Mouse (Mus musculus): Measurements from ENCODE around the gene Klhl29.

Klhl29 gene

DNA sequence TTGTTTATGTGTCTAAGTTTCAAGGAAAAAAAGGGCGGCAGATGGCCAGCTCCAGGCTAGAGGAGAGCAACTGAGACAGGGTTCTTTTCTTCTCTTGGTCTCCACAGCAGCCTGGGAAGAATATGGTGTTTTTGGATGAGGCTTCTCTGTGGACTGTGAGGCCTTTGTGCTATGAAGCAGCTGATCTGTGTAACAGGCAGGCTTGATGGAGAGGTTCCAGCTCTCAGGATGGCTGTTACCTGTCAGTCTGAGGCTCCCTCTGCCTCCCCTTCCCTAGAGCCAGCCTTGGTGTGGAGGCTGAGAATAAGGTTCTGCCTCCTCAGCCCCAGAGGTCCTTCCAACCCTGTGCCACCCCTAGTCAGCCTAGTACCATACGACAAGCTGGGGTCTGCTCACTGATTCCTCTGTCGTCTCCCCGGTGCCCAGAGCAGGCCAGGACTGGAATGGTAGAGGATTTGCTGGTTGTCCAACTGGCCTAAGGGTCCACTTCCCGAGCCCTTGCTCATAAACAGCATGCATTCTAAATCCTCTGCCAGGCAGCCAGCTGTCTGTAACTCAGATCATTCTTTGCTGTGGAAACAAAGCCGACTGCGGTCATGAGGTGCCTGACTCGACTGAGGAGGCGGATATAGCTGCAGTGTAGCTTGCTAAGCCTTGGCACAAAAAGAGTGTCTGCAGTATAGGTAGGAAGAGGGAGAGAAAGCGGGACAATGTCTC lies 122.0 kb downstream of the Klhl29 start:
- no peak for DNase-seq (ENCODE audit: low spot score)

DNA sequence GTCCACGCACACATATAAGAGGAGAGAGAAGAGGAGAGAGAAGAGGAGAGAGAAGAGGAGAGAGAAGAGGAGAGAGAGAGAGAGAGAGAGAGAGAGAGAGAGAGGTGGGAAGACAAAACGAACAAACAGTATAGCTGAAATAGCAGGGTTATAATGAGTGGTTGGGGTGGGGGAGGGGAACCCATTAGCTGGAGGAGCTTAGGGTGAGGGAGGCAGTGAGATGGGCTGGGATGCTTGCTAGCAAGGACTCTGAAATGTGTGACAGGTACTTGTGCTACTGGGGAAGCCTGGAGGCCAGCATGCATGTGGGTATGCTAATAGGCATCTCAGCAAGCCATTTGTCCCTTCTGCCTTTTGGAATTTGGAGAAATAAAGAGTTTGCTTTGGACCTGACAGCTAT lies 122.9 kb downstream of the Klhl29 start:
- no peak for DNase-seq (ENCODE audit: low spot score)

DNA sequence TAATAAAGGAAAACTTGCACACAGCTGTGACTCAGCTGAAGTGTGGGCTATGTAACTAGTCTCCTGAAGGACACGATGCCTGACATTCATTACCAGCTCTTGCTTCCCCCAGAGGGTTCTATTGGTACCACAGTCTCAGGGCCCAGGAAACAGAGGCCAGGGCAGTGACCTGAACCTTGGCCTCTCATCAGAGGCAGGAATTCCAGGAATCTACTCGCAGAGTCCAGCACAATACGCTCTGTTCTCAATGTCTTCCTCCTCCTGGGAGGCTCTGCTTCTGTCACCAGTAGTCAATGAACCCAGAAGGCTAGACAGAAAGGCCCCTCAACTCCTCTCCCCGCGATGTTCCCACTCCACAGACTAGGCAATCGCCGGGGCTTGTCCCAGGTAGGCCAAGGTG lies 125.4 kb downstream of the Klhl29 start:
- DNase-seq (ENCODE audit: low spot score), result peak; percentile 75

DNA sequence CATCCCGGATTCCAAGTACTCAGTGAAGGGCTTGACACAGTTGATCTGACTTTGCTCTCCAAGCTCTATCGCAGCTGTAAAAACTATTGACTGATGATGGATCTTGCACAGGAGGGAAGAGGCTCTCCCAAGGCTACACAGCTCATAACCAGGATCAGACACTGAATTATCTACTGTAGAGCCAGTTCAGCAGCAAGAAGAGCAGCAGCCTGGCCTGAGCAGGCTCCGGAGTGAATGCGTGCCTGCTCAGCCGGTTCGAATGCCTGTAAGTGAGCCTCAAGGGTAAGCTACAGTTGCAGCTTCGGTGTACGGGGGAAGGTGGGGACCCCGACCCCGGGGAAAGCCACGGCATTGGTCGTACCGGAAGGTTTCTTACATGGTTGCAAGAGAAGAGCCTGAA lies 126.4 kb downstream of the Klhl29 start:
- DNase-seq (ENCODE audit: low spot score), result no peak

DNA sequence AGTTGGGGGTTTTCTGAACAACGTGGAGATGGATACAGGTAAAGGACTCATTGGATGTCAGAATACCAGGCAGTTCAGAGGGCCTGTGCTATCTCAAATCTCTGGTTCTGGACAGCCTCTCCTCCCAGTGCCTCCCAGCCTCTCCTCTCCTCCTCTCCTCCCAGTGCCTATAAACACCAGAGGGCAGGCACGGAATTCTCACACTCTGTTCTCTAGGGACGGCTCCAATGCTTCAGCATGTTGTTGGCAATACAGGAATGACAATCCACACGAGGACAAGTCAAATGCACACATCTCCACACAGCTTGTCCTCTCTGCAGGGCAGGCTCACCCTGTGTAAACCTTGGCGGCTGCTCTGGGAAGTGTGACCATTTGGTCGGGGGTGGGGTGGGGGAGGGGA lies 128.0 kb downstream of the Klhl29 start:
- peak; percentile 32 for DNase-seq (ENCODE audit: low spot score)

DNA sequence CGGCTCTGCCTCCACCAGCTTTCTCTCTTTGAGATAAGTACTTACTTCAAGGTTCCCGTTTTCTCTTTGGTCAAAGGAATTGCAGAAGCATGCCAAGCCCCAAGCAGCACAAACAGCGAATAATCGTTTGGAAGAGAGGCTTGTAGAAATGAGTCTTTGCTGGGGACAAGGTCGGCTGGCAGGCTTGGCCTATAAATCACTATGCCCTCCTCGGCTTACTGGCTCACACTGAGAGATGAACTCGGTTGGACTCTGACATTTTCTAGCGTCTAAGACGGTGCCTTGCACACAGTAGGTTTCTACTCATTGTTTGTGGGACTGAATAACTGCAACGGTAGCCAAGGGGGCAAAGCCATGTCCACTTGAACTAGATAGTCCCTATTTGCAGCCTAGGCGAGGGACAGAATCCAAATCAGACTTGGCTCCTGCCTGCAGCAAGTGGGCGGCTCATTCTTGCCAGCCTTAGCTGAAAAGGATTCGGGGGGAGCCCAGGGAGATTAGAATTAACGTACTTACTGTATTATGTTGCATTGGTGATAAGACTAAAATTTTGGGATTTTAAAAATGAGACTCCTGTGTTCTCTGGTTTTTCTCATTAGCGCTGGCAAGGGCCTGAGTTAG lies 128.7 kb downstream of the Klhl29 start:
- no peak for DNase-seq (ENCODE audit: low spot score)

DNA sequence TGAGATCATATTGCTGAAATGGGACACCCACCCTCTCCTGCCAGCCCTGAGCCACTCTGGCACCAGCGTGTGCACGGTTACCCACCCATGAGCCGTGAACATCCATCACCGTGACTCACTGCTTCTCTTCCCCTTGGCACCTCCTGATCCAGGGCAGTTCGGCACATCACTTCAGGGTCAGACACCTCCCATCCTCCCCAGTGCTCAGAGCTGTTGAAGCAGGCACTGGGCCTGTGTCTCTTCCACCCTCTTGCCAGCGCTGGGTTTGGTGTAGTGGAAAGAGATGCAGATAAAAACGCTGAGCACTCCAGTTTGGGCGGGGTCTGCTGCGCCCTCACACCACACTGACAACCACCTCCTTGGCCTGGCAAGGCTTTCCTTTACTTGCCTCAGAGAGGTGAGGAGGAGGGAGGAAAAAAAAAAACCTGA lies 129.3 kb downstream of the Klhl29 start:
- DNase-seq (ENCODE audit: low spot score), result no peak

DNA sequence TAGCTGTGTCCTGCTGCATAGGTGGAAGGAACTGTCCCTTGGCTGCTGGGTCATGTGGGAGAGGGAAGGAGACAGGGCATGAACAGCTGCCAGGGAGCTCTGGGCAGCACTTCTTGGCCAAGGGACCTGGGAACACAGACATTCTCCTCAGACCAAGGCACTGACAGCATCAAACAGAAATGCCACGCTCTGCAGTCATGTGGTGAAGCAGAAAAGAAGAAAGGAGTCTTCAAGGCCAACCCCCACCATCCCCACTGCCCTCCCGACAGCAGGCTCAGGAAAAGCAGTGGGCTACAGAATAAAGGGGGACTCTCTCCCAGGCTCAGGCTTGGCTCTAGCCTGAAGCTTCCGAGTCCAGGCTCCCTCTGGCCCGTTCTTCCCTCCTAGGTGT lies 130.3 kb downstream of the Klhl29 start:
- DNase-seq (ENCODE audit: low spot score), result no peak

DNA sequence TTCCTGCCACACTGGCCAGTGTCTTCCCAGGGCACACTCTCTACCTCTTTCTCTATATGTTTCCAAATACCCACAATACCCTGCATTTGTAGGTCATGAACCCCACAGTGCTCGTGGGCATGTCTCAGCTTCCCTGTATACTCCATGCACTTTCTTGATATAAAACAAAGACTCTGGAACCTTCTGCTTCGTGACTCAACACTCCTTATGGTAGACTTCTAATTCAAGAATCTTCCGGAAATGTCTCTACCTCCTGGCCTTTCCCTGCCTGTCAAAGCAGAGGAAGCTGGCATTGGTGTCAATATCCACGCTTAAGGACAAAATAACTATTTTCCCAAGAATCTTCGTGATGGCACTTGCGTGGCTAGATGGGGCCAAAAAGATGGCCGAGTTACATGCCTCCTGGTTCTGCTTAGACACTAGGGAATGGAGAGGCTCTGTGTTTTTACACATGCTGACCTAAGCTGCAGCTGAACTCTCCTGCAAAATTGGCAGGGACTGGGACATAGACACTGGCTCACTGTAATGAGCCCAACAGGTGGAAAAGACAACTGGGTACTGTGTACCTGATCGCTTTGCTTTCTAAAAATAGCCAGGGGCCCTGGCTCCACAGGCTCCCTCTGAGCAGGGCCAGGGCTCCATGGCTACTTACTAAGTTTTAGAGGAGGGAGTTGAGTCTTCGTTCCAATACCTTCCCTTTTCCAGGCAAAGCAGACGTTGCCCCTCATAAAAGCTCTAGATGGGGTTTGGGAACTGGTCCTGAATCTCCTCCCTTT lies 130.9 kb downstream of the Klhl29 start:
- DNase-seq (ENCODE audit: low spot score), result no peak

DNA sequence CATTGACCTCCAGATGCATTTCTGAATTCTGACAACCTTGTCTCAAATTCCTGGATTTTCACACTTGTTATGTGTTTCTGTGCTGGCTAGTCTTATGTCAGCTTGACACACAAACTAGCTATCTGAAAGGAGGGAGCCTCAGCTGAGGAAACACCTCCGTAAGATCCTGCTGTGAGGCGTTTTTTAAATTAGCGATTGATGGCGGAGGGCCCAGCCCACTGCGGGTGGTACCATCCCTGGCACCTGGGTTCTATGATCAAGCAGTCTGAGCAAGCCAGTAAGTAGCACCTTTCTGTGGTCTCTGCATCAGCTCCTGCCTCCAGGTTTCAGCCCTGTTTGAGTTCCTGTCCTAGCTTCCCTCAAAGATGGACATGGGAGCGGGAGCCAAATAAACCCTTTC lies 131.6 kb downstream of the Klhl29 start:
- DNase-seq (ENCODE audit: low spot score), result no peak

DNA sequence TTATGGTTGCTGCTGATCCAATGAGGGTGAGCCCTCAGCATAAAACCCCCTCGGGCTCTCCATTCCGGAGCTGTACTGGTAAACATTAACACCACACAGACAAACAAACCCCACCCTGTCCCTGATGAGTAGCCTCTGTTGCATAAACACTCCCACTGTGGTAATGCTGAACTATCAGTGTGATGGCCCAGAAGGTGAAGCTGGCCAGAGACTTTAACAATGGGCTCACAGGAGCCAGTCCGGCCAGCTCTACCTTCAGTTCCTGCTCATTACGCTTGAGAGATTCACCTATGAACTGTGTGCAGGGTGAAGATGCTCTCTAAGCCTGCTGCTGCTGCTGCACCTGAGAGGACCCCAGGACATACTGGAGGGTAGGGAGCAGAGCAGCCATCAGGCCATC lies 132.0 kb downstream of the Klhl29 start:
- DNase-seq (ENCODE audit: low spot score), result peak; percentile 44

DNA sequence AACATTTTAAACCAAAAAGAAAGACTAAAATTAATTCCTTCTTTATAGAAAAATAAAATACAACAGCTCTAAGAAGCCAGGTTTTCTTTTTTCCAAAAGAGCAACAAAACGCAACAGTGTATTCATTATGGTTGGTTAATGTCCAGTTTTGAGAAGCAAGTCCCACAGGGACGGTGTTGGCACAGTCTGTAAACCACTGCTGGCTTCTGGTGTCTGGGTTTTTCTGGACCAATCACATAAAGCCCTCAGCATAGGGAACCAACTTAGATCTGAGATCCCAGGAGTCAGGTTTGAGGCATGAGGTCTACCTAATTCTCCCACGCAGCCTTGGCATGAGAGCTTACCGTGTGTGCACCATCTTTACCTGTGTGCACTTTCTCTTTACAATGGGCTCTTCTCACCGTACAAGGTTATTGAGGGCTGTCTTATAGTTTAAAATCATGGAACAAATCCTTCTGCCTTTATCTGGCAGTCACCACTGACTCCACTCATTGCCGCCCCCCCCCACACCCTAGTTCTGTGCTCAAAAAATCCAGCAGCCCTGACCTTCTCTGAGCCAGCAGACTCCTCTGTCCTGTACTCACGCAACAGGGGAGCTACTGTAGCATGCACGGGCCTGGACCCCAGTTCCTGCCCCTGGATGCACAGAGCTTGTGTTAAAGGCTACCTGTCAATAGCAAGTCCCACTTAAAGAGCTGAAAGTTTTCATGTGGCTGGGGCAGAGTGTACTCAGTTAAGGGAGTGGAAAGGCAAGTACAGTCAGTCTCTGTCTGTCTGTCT lies 132.7 kb downstream of the Klhl29 start:
- DNase-seq (ENCODE audit: low spot score), result no peak

DNA sequence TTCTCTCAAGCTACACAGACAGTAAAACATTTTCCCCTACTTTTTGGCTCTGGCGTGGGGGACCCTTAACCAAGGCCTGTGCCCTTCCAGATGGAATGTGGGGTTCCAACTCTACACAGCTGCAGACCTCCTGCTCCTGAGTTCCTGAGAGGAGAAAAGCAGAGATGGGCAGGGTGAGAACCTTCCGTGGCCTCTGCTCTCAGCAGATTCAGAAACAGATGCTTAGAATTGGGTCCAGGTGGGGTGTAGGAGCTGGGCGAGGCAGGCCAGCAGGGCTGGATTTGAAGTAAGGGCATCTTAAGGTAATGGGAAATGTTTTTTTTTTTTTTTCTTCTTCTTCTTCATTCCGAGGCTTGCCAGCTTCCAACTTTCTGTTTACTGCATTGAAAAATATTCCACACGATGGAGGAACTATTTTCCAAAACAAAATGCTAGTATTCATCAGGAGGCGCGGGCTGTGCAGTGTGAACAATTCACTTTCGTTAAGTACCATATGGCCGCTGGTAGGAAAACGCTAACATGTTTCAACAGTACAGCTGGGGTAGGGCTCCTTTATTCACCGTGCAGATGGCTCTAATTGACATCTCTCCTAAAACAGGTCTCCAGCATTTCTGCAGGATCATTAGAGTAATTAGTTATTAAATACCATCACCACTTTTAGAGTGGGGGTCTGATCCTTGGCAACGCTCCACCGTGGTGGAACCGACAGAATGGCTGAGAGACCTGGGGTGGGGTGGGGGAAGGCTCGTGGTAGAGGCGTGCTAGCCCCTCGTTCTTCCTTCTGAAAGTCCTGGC lies 135.8 kb downstream of the Klhl29 start:
- DNase-seq (ENCODE audit: low spot score), result no peak

DNA sequence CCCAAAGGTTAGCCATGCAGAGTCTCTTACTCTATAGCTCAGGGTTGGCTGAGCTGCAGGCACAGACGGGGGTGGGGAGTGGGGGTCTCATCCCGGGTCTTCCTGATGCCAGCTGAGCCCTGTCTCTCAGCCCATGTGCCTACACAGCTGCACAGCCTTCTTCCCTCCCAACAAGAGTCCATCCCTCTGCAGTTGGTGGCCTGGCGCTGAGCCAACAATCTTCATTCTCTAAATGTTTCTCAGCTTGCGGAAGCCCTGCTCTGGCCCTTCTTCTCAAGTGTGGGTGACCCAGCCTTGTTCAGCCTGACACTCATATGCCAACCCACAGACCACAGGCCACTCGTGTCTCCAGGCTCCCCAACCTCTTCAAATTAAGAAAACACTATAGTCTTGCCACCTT lies 138.4 kb downstream of the Klhl29 start:
- no peak for DNase-seq (ENCODE audit: low spot score)

DNA sequence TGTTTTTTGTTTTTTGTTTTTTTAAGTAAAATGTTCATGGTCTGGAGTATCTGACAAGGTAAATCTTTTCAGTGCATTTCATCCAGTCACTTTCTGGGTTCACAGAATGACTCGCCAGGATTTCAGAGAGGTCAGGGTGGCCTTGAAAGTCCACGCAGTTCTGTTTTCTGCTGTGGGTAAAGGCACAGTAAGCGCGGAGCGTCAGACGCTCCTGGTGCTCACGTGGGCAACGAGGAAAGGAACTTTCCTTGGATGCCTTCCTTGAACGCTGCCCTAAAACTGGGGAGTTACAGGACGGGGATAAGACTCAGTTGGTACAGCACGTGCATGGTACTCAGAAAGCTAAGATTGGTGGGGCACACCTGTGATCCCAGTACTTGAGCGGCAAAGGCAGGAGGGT lies 139.9 kb downstream of the Klhl29 start:
- no peak for DNase-seq (ENCODE audit: low spot score)

DNA sequence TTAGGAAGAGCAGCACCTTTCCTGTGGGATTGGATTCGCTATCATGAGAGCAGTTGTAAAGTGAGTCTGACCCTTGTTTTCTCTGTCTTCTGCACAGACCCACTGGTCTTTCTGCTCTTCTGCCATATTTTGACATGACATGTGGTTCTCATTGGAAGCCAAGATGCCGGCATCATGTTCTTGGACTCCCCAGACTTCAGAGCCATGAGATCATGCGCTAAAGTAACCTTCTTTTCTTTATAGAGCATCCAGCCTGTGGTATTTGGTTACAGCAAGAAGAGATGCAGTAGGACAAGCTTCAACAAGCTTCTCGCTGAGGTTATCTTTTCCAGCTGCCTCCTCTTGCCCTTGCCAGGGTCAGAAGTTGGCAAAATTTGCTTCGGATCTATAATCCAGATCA lies 145.0 kb downstream of the Klhl29 start:
- DNase-seq (ENCODE audit: low spot score), result no peak

DNA sequence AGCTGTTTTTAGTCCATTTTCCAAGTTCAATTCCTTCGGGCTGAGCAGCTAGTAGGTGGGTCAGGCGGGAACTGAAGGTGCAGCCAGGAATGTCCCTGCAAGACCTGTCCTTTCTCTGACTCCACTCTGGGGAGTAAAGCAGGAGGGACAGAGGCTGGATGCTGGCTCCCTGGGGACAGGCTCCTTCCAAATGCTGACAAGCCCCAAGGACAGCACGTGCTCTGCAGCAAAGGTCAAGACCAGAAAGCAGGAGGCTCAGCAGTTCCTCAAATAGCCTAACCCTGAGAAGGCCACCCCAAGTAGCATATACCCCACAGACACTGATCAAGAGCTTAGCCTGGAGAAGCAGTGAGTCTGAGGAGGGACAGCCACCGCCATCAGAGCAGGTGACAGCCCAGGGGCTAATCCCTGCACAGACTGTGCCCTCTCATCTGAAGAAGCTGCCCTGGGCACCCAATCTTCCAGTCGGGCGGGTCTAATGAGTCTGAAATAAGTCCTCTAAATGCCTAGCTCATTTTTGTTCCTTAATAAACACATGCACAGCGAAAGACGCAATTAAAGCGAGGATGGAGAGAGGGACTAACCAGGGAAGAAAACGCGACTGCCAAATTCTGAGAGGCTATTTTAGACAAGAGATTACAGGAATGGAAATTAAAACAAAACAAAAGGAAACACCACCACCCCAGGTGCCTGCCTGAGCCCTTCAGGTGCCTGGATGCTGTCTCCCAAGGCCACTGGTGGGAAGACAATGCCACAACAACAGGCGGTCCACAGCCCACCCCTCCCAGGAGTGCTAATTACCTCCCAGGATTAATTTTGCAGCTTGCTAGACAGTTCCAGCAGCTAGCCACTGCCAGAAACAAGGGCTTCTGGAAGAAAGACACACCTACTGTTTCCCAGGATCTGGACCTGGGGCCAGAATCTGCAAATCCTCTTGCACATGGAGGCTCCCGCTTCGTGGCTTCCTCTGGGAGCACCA lies 148.5 kb downstream of the Klhl29 start:
- no peak for DNase-seq (ENCODE audit: low spot score)

DNA sequence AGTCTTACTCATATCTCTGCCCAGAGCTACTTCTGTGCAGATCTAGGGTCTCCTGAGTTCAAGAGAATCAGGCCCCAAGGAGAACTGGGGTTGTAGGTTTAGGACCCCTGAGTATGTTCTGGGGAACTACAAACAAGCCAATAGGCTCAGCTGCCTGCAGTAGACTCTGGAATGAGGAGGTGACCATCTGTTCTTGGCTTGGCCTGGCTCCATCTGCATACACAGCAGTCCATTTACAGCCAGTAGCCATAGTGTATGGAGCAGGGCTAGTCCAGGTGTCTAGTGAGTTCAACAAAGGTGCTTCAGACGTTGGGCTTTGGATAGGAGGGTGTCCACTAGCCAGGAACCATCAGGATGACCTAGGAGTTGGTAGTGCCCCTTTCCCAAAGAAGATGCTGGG lies 151.9 kb downstream of the Klhl29 start:
- no peak for DNase-seq (ENCODE audit: low spot score)

DNA sequence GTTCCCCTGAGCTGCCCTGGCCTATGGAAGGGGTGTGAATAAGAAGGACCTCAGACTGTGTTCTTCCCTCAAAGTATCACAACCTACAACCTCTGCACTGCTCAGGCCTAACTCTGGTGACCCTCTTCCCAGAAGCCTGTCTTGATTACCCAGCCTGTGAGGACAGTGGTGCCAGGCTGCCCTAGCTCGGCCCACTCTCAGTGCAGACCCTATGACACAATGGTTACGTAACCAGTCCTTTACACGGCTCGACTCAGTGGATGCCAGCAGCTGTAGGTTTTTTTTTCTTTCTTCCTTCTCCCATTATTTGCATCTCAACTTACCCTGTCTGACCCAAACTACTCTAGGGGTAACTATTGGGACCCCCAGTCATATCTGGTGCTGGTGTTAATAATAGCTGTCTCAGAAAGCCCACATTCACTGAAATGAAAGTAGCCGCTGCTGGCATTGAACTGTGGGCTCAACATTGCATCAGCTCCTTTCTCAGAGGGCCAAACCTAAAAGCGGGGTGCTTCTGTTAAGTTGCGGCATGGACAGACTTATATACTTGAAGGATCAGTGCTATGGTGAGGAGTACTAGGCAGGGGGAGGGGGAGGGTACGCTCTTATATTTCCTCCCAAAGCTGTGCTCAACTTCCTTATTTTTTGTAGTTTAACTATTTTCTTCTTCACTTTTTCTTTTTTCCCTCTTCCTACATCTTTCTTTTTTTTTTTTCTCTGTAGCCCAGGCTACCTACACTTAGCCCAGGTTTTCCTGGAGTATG lies 152.9 kb downstream of the Klhl29 start:
- DNase-seq (ENCODE audit: low spot score), result no peak
